Mouse (Mus musculus) kidney, adult 2 months (tissue): ENCODE results near the gene Hcrtr1.

Source experiments
- CTCF ChIP-seq: fragments of 200-500 bp; conservative IDR thresholded peaks from 2 replicates; pipeline ENCODE4 v1.5.1; 2011; ENCODE audit warnings: low read depth, mild to moderate bottlenecking, control low read depth, low read length, moderate library complexity, mixed read lengths; ENCODE audit not compliant: insufficient read depth, insufficient read length
- POLR2A ChIP-seq: fragments of 200-500 bp; IDR thresholded peaks from one replicate; pipeline ENCODE4 v1.6.1; 2011; ENCODE audit warnings: low read depth, low read length, control low read depth

GRCm38 (mm10) chr4:130131448-130132105 lies 7.6 kb downstream of the Hcrtr1 start:
- TF ChIP-seq POLR2A (no peak), CTCF (no peak)
